Mouse (Mus musculus) liver (tissue): ENCODE results near the gene Zfp984.
"Not testable (repeated sequence)": the region's sequence is repeated elsewhere in the genome, so short reads cannot be mapped to it uniquely, and the experiment has no call there.

Experiments
- DNase-seq: peaks from one replicate; pipeline ENCODE4 v3.0.0-alpha.2; 2020; ENCODE audit warnings: mixed read lengths

Zfp984 gene

GRCm38 (mm10) chr4:147809292-147809965 is at the start of gene Zfp984:
Zfp984 (minus strand) TSS chr4:147809788.
- DNase-seq: peak; percentile 70

DNA sequence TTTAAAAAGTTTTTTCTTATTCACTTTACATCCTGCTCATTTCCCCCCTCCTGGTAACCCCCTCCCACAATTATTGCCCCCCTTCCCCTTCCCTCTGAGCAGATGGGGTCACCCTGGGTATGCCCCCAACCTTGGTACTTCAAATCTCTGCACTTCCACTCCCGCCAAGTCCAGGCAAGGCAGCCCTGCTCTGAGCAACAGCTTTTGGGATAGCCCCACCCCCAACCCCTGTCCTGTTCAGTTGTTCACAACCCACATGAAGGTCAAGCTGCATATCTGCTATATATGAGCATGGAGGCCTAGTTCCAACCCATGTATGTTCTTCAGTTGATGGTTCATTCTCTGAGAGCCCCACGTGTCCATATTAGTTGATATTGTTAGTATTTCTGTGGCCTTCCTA is 41.2 kb upstream of the Zfp984 start:
- no peak for DNase-seq

DNA sequence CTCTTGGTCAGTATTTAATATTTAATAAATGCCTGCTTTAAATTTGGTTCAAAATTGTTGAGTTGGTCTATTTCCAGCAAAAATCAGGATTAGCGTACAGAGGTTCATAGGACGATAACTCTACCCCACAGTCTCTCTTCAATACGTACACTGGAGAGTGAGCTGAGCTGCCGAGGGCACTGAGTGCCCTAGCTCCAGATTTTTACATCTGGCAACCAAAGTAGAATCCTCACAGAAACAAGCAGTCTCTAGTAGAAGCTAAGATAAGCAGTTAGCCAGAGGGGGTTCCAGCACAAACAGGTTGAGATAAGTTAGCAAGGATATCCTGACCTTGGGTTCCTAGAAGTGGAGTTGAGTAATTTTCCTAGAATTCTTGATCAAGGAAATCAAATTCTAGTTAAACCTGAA is 39.0 kb upstream of the Zfp984 start:
- no peak for DNase-seq

GRCm38 (mm10) chr4:147847614-147848583 is 38.3 kb upstream of the Zfp984 start, which contains the start of gene Zfp933:
Zfp933 (minus strand) TSS chr4:147848366.
- peak; percentile 47 for DNase-seq

- no peak for DNase-seq
These were observed 33.3 kb upstream of the Zfp984 start for GRCm38 (mm10) chr4:147842871-147843270.

DNA sequence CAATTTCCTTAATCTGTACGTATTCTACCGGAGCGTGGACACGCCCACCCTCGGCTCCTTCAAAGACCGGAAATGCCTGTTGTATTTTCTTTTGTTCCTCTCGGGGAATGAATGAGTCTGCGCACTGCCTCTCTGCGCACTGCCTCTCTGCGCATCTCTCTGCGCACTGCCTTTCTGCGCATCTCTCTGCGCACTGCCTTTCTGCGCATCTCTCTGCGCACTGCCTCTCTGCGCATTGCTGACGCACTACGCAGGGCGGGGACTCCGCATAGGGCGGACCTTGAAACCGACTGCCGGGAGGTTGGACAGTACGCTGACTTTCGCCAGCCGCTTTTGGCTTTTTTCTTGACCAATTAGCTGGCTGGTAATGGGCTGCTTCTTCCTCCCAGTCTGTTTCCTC is 29.7 kb upstream of the Zfp984 start:
- not testable (repeated sequence) for DNase-seq

- no peak for DNase-seq
These were observed 14.8 kb upstream of the Zfp984 start for GRCm38 (mm10) chr4:147824389-147824788.

- not testable (repeated sequence) for DNase-seq
These were observed 11.8 kb upstream of the Zfp984 start for GRCm38 (mm10) chr4:147821414-147821813.

GRCm38 (mm10) chr4:147819659-147820058 is 10.1 kb upstream of the Zfp984 start:
- DNase-seq: not testable (repeated sequence)

GRCm38 (mm10) chr4:147814592-147815167 is 5.1 kb upstream of the Zfp984 start:
- DNase-seq: no peak

GRCm38 (mm10) chr4:147813249-147813765 is 3.7 kb upstream of the Zfp984 start:
- no peak for DNase-seq

DNA sequence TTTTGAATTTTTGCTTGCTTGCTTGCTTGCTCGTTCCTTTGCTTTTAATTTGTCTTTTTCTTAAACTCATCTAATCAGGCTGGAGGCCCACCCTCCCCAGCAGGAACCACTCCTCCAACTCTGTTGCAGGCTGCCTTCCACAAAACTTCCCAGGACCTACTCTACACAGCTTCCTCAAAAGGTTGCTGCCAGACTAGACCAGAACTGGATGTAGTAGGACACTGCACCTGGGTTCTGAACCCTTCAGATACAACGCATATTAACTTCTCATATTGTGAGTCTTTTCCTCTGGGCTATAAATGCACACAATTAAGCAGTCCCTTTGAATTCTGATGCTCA is 347 bp upstream of the Zfp984 start:
- DNase-seq: not testable (repeated sequence)

GRCm38 (mm10) chr4:147808483-147808882 is 1.1 kb downstream of the Zfp984 start:
- not testable (repeated sequence) for DNase-seq

- not testable (repeated sequence) for DNase-seq
These were observed 14.3 kb downstream of the Zfp984 start for GRCm38 (mm10) chr4:147795308-147795707.

- DNase-seq: not testable (repeated sequence)
These were observed 15.4 kb downstream of the Zfp984 start for GRCm38 (mm10) chr4:147794026-147794665.

- DNase-seq: not testable (repeated sequence)
These were observed 16.1 kb downstream of the Zfp984 start for GRCm38 (mm10) chr4:147793390-147793916.

- DNase-seq: not testable (repeated sequence)
These were observed 17.9 kb downstream of the Zfp984 start for GRCm38 (mm10) chr4:147791729-147792128.

GRCm38 (mm10) chr4:147746255-147746654 is 63.3 kb downstream of the Zfp984 start:
- not testable (repeated sequence) for DNase-seq

GRCm38 (mm10) chr4:147738636-147739369 is 70.8 kb downstream of the Zfp984 start:
- peak; percentile 5 for DNase-seq
